Mouse (Mus musculus): Measurements from ENCODE around the gene Gpr137c.
A peak's percentile ranks its signal among the peaks of the same experiment; 100 is the strongest.

Gpr137c gene

GRCm38 (mm10) chr14:45303939-45304338 lies 84.4 kb downstream of the Gpr137c start:
- no peak for DNase-seq

DNA sequence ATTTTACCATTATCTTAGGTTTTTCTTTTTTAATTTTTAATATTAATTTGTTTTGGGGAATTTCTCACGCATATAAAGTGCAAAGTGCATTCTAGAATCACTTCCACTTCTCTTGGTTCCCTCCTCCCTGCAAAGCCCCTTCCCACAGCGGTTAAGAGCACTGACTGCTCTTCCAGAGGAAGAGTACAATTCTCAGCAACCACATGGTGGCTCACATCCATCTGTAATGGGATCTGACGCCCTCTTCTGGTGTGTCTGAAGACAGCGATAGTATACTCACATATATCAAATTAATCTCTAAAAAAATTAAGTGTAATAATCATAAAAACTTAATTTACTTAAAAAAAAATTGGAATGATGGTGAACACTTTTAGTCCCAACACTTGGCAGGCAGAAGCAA lies 84.9 kb downstream of the Gpr137c start:
- no peak for DNase-seq

- DNase-seq = no peak
Observed at GRCm38 (mm10) chr14:45305852-45306251, 86.3 kb downstream of the Gpr137c start.

- no peak for DNase-seq
Observed at GRCm38 (mm10) chr14:45307630-45308328, 88.3 kb downstream of the Gpr137c start.

- peak; percentile 45 to 60 for DNase-seq
Observed at GRCm38 (mm10) chr14:45309646-45310045, 90.1 kb downstream of the Gpr137c start.

- DNase-seq = no peak
Observed at GRCm38 (mm10) chr14:45310101-45310500, 90.6 kb downstream of the Gpr137c start.

DNA sequence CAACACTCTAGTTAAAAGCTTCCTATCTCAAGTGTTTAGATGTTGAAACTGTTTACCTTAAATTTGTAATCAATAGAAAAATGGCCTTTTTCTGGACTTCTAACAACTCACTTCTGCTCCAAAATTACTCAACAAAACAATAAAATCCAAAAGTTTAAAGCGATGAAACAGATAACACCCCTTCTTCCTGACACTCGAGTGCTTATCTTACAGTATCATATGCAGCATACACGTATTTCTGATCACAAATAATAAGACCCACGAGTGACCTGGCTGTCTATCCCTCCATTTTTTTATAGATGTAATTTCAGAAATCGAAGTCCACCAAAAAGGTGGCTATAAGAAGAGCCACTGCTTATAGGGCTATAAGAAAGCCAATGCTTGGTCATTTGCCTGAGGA lies 97.4 kb downstream of the Gpr137c start:
- no peak for DNase-seq

GRCm38 (mm10) chr14:45317921-45318411 lies 98.4 kb downstream of the Gpr137c start:
- DNase-seq = peak in 1 of 2 experiments; percentile 72

DNA sequence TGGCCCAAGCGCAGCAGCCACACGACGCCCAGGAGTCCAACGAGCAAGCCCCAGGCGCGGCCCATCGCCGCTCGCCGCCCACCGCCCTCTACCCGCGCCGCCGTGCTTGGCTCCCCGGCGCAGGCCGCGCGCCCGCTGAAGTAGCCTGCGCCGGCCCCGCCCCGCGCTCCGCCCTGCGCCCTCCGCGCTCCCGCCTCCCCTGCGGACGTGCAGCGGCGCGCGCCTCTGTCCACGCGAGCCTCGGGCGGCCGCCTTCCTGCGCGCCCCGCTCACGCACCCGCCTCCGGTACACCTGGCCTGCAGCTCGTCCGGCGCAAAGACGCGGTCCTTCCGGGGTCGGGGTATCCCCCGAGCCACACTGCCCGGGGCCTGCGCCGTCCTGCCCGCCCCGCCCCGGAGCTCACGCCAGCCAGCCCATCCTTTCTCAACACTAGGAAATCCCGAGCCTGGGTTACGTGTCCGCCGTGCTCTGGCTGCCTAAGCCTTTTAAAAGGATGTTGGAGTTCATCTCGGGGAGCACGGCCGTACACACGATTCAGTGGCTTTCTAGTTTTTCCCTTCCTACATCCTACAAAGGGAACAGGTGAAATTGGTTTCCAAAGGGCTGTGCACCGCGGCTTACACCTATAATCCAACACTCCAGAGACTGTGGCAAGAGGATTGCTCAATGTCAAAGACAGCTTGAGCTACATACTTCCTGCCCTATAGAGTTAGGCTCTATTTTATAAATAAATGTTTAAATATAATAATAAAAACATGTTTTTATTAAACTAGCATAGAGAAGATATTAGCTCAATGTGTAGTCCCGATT lies 99.1 kb downstream of the Gpr137c start, which contains the start of gene Ero1l:
Ero1l (minus strand) TSS at position 346 of the 811 bp plus-strand sequence.
- DNase-seq = peak; percentile 85 to 92

GRCm38 (mm10) chr14:45319237-45319610 lies 99.7 kb downstream of the Gpr137c start:
- DNase-seq = no peak

DNA sequence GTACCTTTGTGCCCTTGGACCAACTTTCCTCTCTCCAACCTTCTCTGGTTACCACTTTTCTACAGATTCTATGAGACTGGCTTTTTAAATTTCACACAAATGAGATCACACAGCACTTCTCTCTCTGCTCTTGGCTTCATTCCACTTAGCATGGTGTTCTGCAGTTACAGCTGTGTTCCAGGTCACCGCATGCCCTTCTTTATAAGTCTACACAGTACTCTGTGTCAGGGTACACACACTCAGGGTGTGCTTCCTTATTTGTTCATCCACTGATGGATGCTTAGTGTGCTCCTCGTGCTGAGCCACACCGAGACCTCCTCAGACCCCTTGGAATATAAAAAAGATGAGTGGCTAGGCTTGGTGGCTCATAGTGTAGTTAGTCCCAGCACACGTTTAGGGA lies 100.6 kb downstream of the Gpr137c start:
- DNase-seq = no peak

- DNase-seq = no peak
Observed at GRCm38 (mm10) chr14:45321067-45321466, 101.5 kb downstream of the Gpr137c start.

- DNase-seq = no peak
Observed at GRCm38 (mm10) chr14:45321622-45322021, 102.1 kb downstream of the Gpr137c start.

DNA sequence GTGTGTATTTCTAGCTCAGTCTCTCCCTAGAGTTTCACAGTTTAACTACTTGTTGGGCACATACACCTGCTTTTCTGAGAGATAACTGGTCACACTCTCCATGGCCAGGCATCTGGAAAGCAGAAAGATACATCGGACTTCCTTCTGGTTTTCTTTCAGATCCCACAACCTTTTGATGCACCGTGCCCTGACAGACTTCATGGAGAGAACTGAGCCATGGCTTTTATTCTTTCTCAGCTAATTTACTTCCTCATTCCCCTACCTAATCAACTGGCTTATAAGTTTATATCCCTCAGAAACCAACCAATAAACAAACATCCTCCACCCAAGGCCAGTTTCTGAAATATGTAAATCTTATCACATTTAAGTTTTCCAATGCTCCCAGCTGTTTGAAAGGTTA lies 102.9 kb downstream of the Gpr137c start:
- no peak for DNase-seq

DNA sequence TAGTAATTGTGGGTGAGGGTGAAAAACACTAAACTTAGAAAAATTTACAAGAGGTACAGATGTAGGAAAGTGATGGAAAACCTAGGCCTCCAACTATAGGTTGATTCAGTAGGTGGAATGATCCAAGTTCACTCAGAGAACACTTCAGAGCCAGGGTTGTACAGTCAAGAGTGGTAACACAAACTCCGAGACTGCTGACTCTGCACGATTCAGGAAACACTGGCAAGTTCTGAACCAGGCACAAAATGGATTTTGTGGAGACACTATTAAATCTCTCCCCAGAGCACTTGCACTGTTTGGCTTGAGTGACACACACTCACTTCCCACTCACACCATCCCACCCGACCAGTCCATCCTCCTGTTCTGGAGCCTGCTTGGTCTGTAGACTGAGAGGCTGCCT lies 103.8 kb downstream of the Gpr137c start:
- DNase-seq = no peak

DNA sequence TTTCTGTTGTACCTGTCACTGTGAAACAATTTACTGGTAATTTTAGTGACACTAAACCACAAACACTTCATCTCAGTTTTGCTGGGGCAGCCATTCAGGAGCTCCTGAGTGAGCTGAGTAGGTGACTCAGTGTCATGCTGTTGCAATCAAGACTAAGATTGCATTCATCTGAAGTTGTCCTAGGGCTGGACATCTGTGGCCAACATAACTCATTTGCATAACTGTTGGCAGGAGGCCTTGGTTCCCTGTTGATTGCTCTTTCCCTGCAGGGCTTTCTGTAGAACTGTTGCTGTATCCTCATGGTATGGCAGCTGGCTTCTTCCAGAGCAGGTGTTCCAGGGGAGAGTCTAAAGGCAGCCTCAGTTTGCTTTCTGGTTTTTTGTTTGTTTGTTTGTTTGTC lies 106.0 kb downstream of the Gpr137c start:
- DNase-seq = peak; percentile 25 to 47

GRCm38 (mm10) chr14:45328072-45328713 lies 108.7 kb downstream of the Gpr137c start:
- DNase-seq = no peak

- no peak for DNase-seq
Observed at GRCm38 (mm10) chr14:45329018-45329588, 109.6 kb downstream of the Gpr137c start.

DNA sequence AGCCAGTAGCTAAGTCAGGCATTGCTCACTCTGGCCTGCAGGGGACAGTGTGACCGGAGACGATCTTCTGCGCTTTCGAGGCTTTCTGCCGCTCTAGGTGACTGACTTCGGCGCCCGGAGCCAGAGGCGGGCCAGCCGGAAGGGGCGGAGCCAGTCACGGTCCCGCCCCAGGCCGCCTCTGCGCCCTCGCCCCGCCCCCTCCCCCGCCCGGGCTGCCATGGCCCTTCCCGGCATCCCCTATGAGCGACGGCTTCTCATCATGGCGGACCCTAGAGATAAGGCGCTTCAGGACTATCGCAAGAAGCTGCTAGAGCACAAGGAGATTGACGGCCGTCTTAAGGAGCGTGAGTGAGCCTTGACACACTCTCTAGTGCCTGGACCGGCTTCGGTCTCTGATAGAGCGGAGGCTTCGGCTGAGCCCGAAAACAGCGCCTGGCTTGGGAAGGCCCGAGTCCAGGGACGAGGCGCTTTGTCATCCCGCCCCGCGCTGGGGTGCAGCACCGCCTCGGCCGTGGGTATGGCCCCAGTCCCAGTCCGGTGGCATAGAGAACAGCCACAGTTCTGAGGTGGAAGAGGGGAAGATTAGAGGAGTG lies 110.2 kb downstream of the Gpr137c start, which contains the start of gene Psmc6:
Psmc6 (plus strand) TSS at position 200 of the 593 bp plus-strand sequence.
- DNase-seq = peak; percentile 94 to 96

Data from cerebellum, postnatal 14 days (tissue).